ENCODE assay signal across 8 mouse cellular contexts in genomic region chr7:6282749-6283148, GRCm38 (mm10). TPM values are rescaled to one million over a fixed set of nuclear protein-coding genes. Genes with fewer than 3 reads are reported as not detected.
DNase-seq lines count a peak whose midpoint lies in the region; ATAC-seq lines count a peak whose summit lies in the region.

No protein-coding gene starts in this region.

- 2% methylated on average over 1 of the region's 1 CpGs for WGBS in intestine, embryonic 14.5 days

- H3K9ac ChIP-seq in intestine, embryonic 14.5 days (ENCODE audit: low read length), result peak overlapping the region; percentile 39

- ATAC-seq in intestine, embryonic 14.5 days (replicated peaks; ENCODE audit: low FRiP score, low TSS enrichment, low read depth), result no peak
- peak; percentile 40 for ATAC-seq in megakaryocyte-erythroid progenitor cell, adult 5-6 weeks (replicated peaks; ENCODE audit: low FRiP score, low TSS enrichment, poor library complexity, severe bottlenecking)

- H3K4me1 ChIP-seq in intestine, embryonic 14.5 days (replicated peaks; ENCODE audit: control insufficient read depth, insufficient read depth, low read length), result peaks cover 9% of the 10 kb centered on the region; the same call in 1 of the 2 replicates

- H3K9me3 ChIP-seq in intestine, embryonic 14.5 days (ENCODE audit: control insufficient read depth, low read length), result no peaks in the 10 kb centered on the region

- H3K4me2 ChIP-seq in intestine, embryonic 14.5 days (ENCODE audit: low read length), result peak overlapping the region; percentile 50

- intact Hi-C loops in left cerebral cortex, postnatal 25 days (cut with DNase I), result loop anchor here (2.0 to 5.0 kb wide), 3 partner anchors 42 to 110 kb away; partner anchors contain the start of gene Zfp444

- peak overlapping the region; percentile 87; the same call in 1 of the 2 replicates for H3K27ac ChIP-seq in intestine, embryonic 14.5 days (ENCODE audit: low read depth)

- no peaks in the 10 kb centered on the region for H3K27me3 ChIP-seq in intestine, embryonic 14.5 days (replicated peaks; ENCODE audit: control insufficient read depth, insufficient read depth, low read length)

- peak; percentile 81 for DNase-seq in urinary bladder, postnatal 14 days (ENCODE audit: low spot score)
- DNase-seq in urinary bladder, adult 18-20 months (ENCODE audit: low spot score in 2 of 2), result no peak
- DNase-seq in embryo, embryonic 10 days (ENCODE audit: low spot score), result peak; percentile 87
- peak; percentile 74 for DNase-seq in gastrocnemius, postnatal 10 days
- DNase-seq in intestine, embryonic 14.5 days (ENCODE audit: low spot score), result peak; percentile 85
- DNase-seq in left cerebral cortex, postnatal 25 days (ENCODE audit: low spot score in 2 of 2), result peak; percentile 79 to 87
- DNase-seq in right cerebral cortex, postnatal 36 days (ENCODE audit: low spot score in 2 of 2), result peak; percentile 55 to 59

- no peaks in the 10 kb centered on the region for H3K36me3 ChIP-seq in intestine, embryonic 14.5 days (ENCODE audit: control insufficient read depth, insufficient read depth, low read length)

- peak overlapping the region; percentile 51 for H3K4me3 ChIP-seq in intestine, embryonic 14.5 days (ENCODE audit: low read depth, low read length)

RNA-seq across cellular contexts. Expression of gene Zfp667, which starts 3.6 kb away (rescaled TPM):
- total RNA-seq in gastrocnemius, postnatal 10 days (2021), result 1 to 10 TPM; 3.0 to 3.6 TPM
- 5.7 and 7.9 TPM in 2 replicates for polyA plus RNA-seq in intestine, embryonic 14.5 days (2014; fragmentation: Nextera tagmentation; extraction: Ambion mirVana)
- 10 to 100 TPM; 11.4 to 11.7 TPM for total RNA-seq in left cerebral cortex, postnatal 25 days (2021)
- 2.5 and 3.5 TPM in 2 replicates for total RNA-seq in megakaryocyte-erythroid progenitor cell, adult 5-6 weeks (2014; fragmentation: Nextera tagmentation)
- total RNA-seq in megakaryocyte-erythroid progenitor cell, adult 5-6 weeks (2017), result 2.5 and 4.7 TPM in 2 replicates

RNA-seq across cellular contexts. Expression of gene Epp13, which starts 30.2 kb away (rescaled TPM):
- total RNA-seq in gastrocnemius, postnatal 10 days (2021), result not detected
- polyA plus RNA-seq in intestine, embryonic 14.5 days (2014; fragmentation: Nextera tagmentation; extraction: Ambion mirVana), result not detected in 2 replicates
- not detected for total RNA-seq in left cerebral cortex, postnatal 25 days (2021)
- not detected in 2 replicates for total RNA-seq in megakaryocyte-erythroid progenitor cell, adult 5-6 weeks (2014; fragmentation: Nextera tagmentation)
- not detected in 2 replicates for total RNA-seq in megakaryocyte-erythroid progenitor cell, adult 5-6 weeks (2017)

RNA-seq across cellular contexts. Expression of gene Zfp583, which starts 48.3 kb away (rescaled TPM):
- total RNA-seq in gastrocnemius, postnatal 10 days (2021), result 1 to 10 TPM in 1 of 2 experiments, under 1 TPM in 1; 0.47 to 1.0 TPM
- polyA plus RNA-seq in intestine, embryonic 14.5 days (2014; fragmentation: Nextera tagmentation; extraction: Ambion mirVana), result 4.0 and 5.3 TPM in 2 replicates
- 10 to 100 TPM; 10.8 to 12.4 TPM for total RNA-seq in left cerebral cortex, postnatal 25 days (2021)
- total RNA-seq in megakaryocyte-erythroid progenitor cell, adult 5-6 weeks (2014; fragmentation: Nextera tagmentation), result 2.8 and 5.2 TPM in 2 replicates
- total RNA-seq in megakaryocyte-erythroid progenitor cell, adult 5-6 weeks (2017), result 2.5 and 6.4 TPM in 2 replicates

Comparison
In these comparisons a context has a peak if more than half of its experiments do, and no peak if none do; other contexts are left out.
1. DNase-seq: peak in urinary bladder, postnatal 14 days (single experiment), embryo, embryonic 10 days (single experiment), gastrocnemius, postnatal 10 days (single experiment), intestine, embryonic 14.5 days (single experiment), left cerebral cortex, postnatal 25 days (2 of 2) and right cerebral cortex, postnatal 36 days (2 of 2); none in urinary bladder, adult 18-20 months (0 of 2).